31 mouse cellular contexts compared by ENCODE assay signal in genomic region chr10:101516930-101517329, GRCm38 (mm10).
DNase-seq lines count a peak whose midpoint lies in the region; ATAC-seq lines count a peak whose summit lies in the region.
"Had no signal": no experiment of that assay in that cellular context is flagged by ENCODE, and none has a peak within 500 bp of the region (broad histone marks: within the 10 kb centered on the region; RNA-seq: fewer than 3 reads in every experiment).

No protein-coding gene starts in this region.

- peak; percentile 78 for DNase-seq in forebrain, embryonic 14.5 days (ENCODE audit: low spot score)
- DNase-seq in forebrain, embryonic 10.5 days (ENCODE audit: extremely low spot score, low spot score): no peak
- DNase-seq in hindbrain, embryonic 14.5 days (ENCODE audit: low spot score): peak; percentile 60
- peak; percentile 81 for DNase-seq in midbrain, embryonic 14.5 days
- DNase-seq in midbrain, embryonic 11.5 days (ENCODE audit: low spot score, missing footprints): no peak
- DNase-seq in telencephalon, adult 2 months (ENCODE audit: low read depth, low spot score): peak; percentile 31
- DNase-seq in gastrocnemius, postnatal 14 days: no peak
- DNase-seq: adrenal gland, adult 8-10 months; cerebellum, adult 11-12 months; cerebellum, postnatal 10 days; gastrocnemius, postnatal 10 days; kidney, adult 2 months; kidney, postnatal 36 days; left cerebral cortex, postnatal 4 days; lung, adult 18-20 months; lung, postnatal 4 days; retina, postnatal 1 day; right cerebral cortex, postnatal 14 days had no signal

- H3K36me3 ChIP-seq in forebrain, embryonic 14.5 days (ENCODE audit: control insufficient read depth, insufficient read depth, low read length): no peaks in the 10 kb centered on the region
- H3K36me3 ChIP-seq in forebrain, embryonic 10.5 days (replicated peaks): no peaks in the 10 kb centered on the region
- H3K36me3 ChIP-seq in hindbrain, embryonic 14.5 days (replicated peaks; ENCODE audit: control insufficient read depth, insufficient read depth): no peaks in the 10 kb centered on the region
- no peaks in the 10 kb centered on the region for H3K36me3 ChIP-seq in hindbrain, embryonic 12.5 days
- no peaks in the 10 kb centered on the region for H3K36me3 ChIP-seq in midbrain, embryonic 14.5 days (ENCODE audit: control insufficient read depth, insufficient read depth, low read length)
- no peaks in the 10 kb centered on the region for H3K36me3 ChIP-seq in midbrain, embryonic 11.5 days (ENCODE audit: control insufficient read depth, insufficient read depth, low read length)
- H3K36me3 ChIP-seq: embryonic facial prominence, embryonic 15.5 days; G1E; heart, embryonic 10.5 days; heart, embryonic 15.5 days; hindbrain, embryonic 15.5 days; intestine, embryonic 15.5 days; liver, embryonic 12.5 days; neural tube, embryonic 15.5 days had no signal

- no peak overlapping the region for H3K9ac ChIP-seq in forebrain, embryonic 14.5 days (ENCODE audit: low read length)
- H3K9ac ChIP-seq in hindbrain, embryonic 14.5 days: no peak overlapping the region
- H3K9ac ChIP-seq in hindbrain, embryonic 12.5 days: no peak overlapping the region
- H3K9ac ChIP-seq in midbrain, embryonic 14.5 days (replicated peaks; ENCODE audit: low read length): no peak overlapping the region
- no peak overlapping the region for H3K9ac ChIP-seq in midbrain, embryonic 11.5 days (ENCODE audit: low read length)
- H3K9ac ChIP-seq: embryonic facial prominence, embryonic 15.5 days; heart, embryonic 15.5 days; hindbrain, embryonic 15.5 days; intestine, embryonic 15.5 days; liver, embryonic 12.5 days; neural tube, embryonic 15.5 days had no signal

- no peaks in the 10 kb centered on the region for H3K4me1 ChIP-seq in forebrain, embryonic 14.5 days (ENCODE audit: control insufficient read depth, insufficient read depth, low read length)
- H3K4me1 ChIP-seq in forebrain, embryonic 10.5 days: no peaks in the 10 kb centered on the region
- H3K4me1 ChIP-seq in hindbrain, embryonic 14.5 days (replicated peaks; ENCODE audit: control insufficient read depth, insufficient read depth, low read length): no peaks in the 10 kb centered on the region
- no peaks in the 10 kb centered on the region for H3K4me1 ChIP-seq in hindbrain, embryonic 12.5 days
- H3K4me1 ChIP-seq in midbrain, embryonic 14.5 days (ENCODE audit: control insufficient read depth, insufficient read depth, low read length): no peaks in the 10 kb centered on the region
- no peaks in the 10 kb centered on the region for H3K4me1 ChIP-seq in midbrain, embryonic 11.5 days (ENCODE audit: control insufficient read depth, insufficient read depth, low read length)
- H3K4me1 ChIP-seq: embryonic facial prominence, embryonic 15.5 days; heart, embryonic 10.5 days; heart, embryonic 15.5 days; hindbrain, embryonic 15.5 days; intestine, embryonic 15.5 days; liver, embryonic 12.5 days; megakaryocyte, embryonic 14.5 days; neural tube, embryonic 15.5 days had no signal

- H3K9me3 ChIP-seq in forebrain, embryonic 14.5 days (replicated peaks; ENCODE audit: control insufficient read depth, low read length): no peaks in the 10 kb centered on the region
- H3K9me3 ChIP-seq in forebrain, embryonic 10.5 days: no peaks in the 10 kb centered on the region
- no peaks in the 10 kb centered on the region for H3K9me3 ChIP-seq in hindbrain, embryonic 14.5 days (ENCODE audit: control insufficient read depth, low read length)
- H3K9me3 ChIP-seq in hindbrain, embryonic 12.5 days (replicated peaks): no peaks in the 10 kb centered on the region
- H3K9me3 ChIP-seq in midbrain, embryonic 14.5 days (ENCODE audit: control insufficient read depth, low read length): no peaks in the 10 kb centered on the region
- no peaks in the 10 kb centered on the region for H3K9me3 ChIP-seq in midbrain, embryonic 11.5 days (ENCODE audit: control insufficient read depth, low read length)
- H3K9me3 ChIP-seq: embryonic facial prominence, embryonic 15.5 days; G1E; heart, embryonic 10.5 days; heart, embryonic 15.5 days; hindbrain, embryonic 15.5 days; intestine, embryonic 15.5 days; liver, embryonic 12.5 days; megakaryocyte, embryonic 14.5 days; neural tube, embryonic 15.5 days had no signal

- H3K27me3 ChIP-seq in forebrain, embryonic 14.5 days (replicated peaks; ENCODE audit: control insufficient read depth, insufficient read depth, low read length): no peaks in the 10 kb centered on the region
- no peaks in the 10 kb centered on the region for H3K27me3 ChIP-seq in forebrain, embryonic 10.5 days (ENCODE audit: poor library complexity, severe bottlenecking)
- H3K27me3 ChIP-seq in hindbrain, embryonic 14.5 days (ENCODE audit: control insufficient read depth, insufficient read depth, low read length): no peaks in the 10 kb centered on the region
- no peaks in the 10 kb centered on the region for H3K27me3 ChIP-seq in hindbrain, embryonic 12.5 days
- H3K27me3 ChIP-seq in midbrain, embryonic 14.5 days (ENCODE audit: control insufficient read depth, insufficient read depth, low read length): no peaks in the 10 kb centered on the region
- no peaks in the 10 kb centered on the region for H3K27me3 ChIP-seq in midbrain, embryonic 11.5 days (ENCODE audit: control insufficient read depth, insufficient read depth, low read length)
- H3K27me3 ChIP-seq: embryonic facial prominence, embryonic 15.5 days; heart, embryonic 15.5 days; hindbrain, embryonic 15.5 days; intestine, embryonic 15.5 days; liver, embryonic 12.5 days; megakaryocyte, embryonic 14.5 days; neural tube, embryonic 15.5 days had no signal

- ATAC-seq in forebrain, embryonic 14.5 days: peak; percentile 42; the same call in 1 of the 2 replicates
- 0 out of 2 replicates have a peak, but pooled peaks have one; percentile 31 for ATAC-seq in hindbrain, embryonic 14.5 days (ENCODE audit: low FRiP score)
- ATAC-seq in hindbrain, embryonic 12.5 days (ENCODE audit: low FRiP score): no peak
- ATAC-seq in midbrain, embryonic 14.5 days (ENCODE audit: low FRiP score, low TSS enrichment): no peak
- no peak for ATAC-seq in midbrain, embryonic 11.5 days (ENCODE audit: low FRiP score)
- ATAC-seq: intestine, embryonic 15.5 days; liver, embryonic 12.5 days; lung, postnatal 0 days had no signal

- intact Hi-C loops in gastrocnemius, postnatal 14 days (cut with DNase I; ENCODE audit: low total_unique reads): no loop called here

- H3K4me2 ChIP-seq in forebrain, embryonic 14.5 days (ENCODE audit: low read length): no peak overlapping the region
- no peak overlapping the region for H3K4me2 ChIP-seq in hindbrain, embryonic 14.5 days (replicated peaks)
- no peak overlapping the region for H3K4me2 ChIP-seq in hindbrain, embryonic 12.5 days (replicated peaks)
- H3K4me2 ChIP-seq in midbrain, embryonic 14.5 days (ENCODE audit: low read length): no peak overlapping the region
- no peak overlapping the region for H3K4me2 ChIP-seq in midbrain, embryonic 11.5 days
- H3K4me2 ChIP-seq: embryonic facial prominence, embryonic 15.5 days; heart, embryonic 15.5 days; hindbrain, embryonic 15.5 days; intestine, embryonic 15.5 days; liver, embryonic 12.5 days; neural tube, embryonic 15.5 days had no signal

- 51% methylated on average over 3 of the region's 3 CpGs for WGBS in forebrain, embryonic 14.5 days
- 90% methylated on average over 3 of the region's 3 CpGs for WGBS in forebrain, embryonic 10.5 days
- 39% methylated on average over 3 of the region's 3 CpGs for WGBS in hindbrain, embryonic 14.5 days
- 63% methylated on average over 3 of the region's 3 CpGs for WGBS in hindbrain, embryonic 12.5 days
- 39% methylated on average over 3 of the region's 3 CpGs for WGBS in midbrain, embryonic 14.5 days
- WGBS in midbrain, embryonic 11.5 days: 70% methylated on average over 3 of the region's 3 CpGs

- no peak overlapping the region for H3K27ac ChIP-seq in forebrain, embryonic 14.5 days (ENCODE audit: low read depth, low read length)
- no peak overlapping the region for H3K27ac ChIP-seq in forebrain, embryonic 10.5 days
- H3K27ac ChIP-seq in hindbrain, embryonic 14.5 days: no peak overlapping the region
- no peak overlapping the region for H3K27ac ChIP-seq in hindbrain, embryonic 12.5 days
- H3K27ac ChIP-seq in midbrain, embryonic 14.5 days (replicated peaks; ENCODE audit: low read depth, low read length): no peak overlapping the region
- H3K27ac ChIP-seq in midbrain, embryonic 11.5 days (ENCODE audit: low read depth, low read length): no peak overlapping the region
- H3K27ac ChIP-seq: embryonic facial prominence, embryonic 15.5 days; heart, embryonic 10.5 days; heart, embryonic 15.5 days; hindbrain, embryonic 15.5 days; intestine, embryonic 15.5 days; layer of hippocampus, adult 2 months; left cerebral cortex, adult 2 months; liver, embryonic 12.5 days; neural tube, embryonic 15.5 days had no signal

- no peak overlapping the region for H3K4me3 ChIP-seq in forebrain, embryonic 14.5 days (ENCODE audit: low read depth, low read length)
- no peak overlapping the region for H3K4me3 ChIP-seq in forebrain, embryonic 10.5 days
- H3K4me3 ChIP-seq in hindbrain, embryonic 14.5 days (replicated peaks; ENCODE audit: low read length): no peak overlapping the region
- H3K4me3 ChIP-seq in hindbrain, embryonic 12.5 days: no peak overlapping the region
- no peak overlapping the region for H3K4me3 ChIP-seq in midbrain, embryonic 14.5 days (replicated peaks; ENCODE audit: low read depth, low read length)
- no peak overlapping the region for H3K4me3 ChIP-seq in midbrain, embryonic 11.5 days (ENCODE audit: low read depth, low read length)
- H3K4me3 ChIP-seq: embryonic facial prominence, embryonic 15.5 days; heart, embryonic 10.5 days; heart, embryonic 15.5 days; hindbrain, embryonic 15.5 days; intestine, embryonic 15.5 days; layer of hippocampus, adult 2 months; left cerebral cortex, adult 2 months; liver, embryonic 12.5 days; megakaryocyte, embryonic 14.5 days; neural tube, embryonic 15.5 days had no signal

Comparison
In these comparisons a context has a peak if more than half of its experiments do, and no peak if none do; other contexts are left out.
1. ATAC-seq: peak in forebrain, embryonic 14.5 days (single experiment) and hindbrain, embryonic 14.5 days (single experiment); none in hindbrain, embryonic 12.5 days (single experiment), midbrain, embryonic 14.5 days (single experiment) and midbrain, embryonic 11.5 days (single experiment).
2. DNase-seq: peak in forebrain, embryonic 14.5 days (single experiment), hindbrain, embryonic 14.5 days (single experiment), midbrain, embryonic 14.5 days (single experiment) and telencephalon, adult 2 months (single experiment); none in forebrain, embryonic 10.5 days (single experiment), midbrain, embryonic 11.5 days (single experiment) and gastrocnemius, postnatal 14 days (single experiment).